Mouse (Mus musculus) MEL (cell line): ENCODE data around the gene Galnt6.
A peak's percentile ranks its signal among the peaks of the same experiment; 100 is the strongest.
"Not testable (repeated sequence)": the region's sequence is repeated elsewhere in the genome, so short reads cannot be mapped to it uniquely, and the experiment has no call there.

Experiments
- BHLHE40 ChIP-seq: IDR thresholded peaks from 2 replicates; pipeline ENCODE4 v1.6.1; 2012; ENCODE audit warnings: low read depth, mild to moderate bottlenecking, inconsistent platforms, low read length, improper control_type of control experiment, borderline replicate concordance
- CHD2 ChIP-seq: IDR thresholded peaks from 2 replicates; pipeline ENCODE4 v1.6.1; 2011; ENCODE audit warnings: low read length, improper control_type of control experiment
- CTCF ChIP-seq, 3 experiments: IDR thresholded peaks in 2 of 3; conservative IDR thresholded peaks in 1 of 3; 2 replicates each; pipeline ENCODE4 v1.5.1; 2011 to 2012; ENCODE audit warnings: low read length in 3 of 3, low read depth in 2 of 3, mild to moderate bottlenecking in 2 of 3, improper control_type of control experiment in 1 of 3, inconsistent platforms in 1 of 3, mixed read lengths in 1 of 3, moderate library complexity in 1 of 3; ENCODE audit not compliant: control insufficient read depth in 1 of 3, insufficient read depth in 1 of 3, poor library complexity in 1 of 3, severe bottlenecking in 1 of 3
- EP300 ChIP-seq, 2 experiments: IDR thresholded peaks; 2 replicates each; pipeline ENCODE4 v1.6.1; 2011; ENCODE audit warnings: improper control_type of control experiment in 2 of 2, low read length in 2 of 2, low read depth in 1 of 2, mild to moderate bottlenecking in 1 of 2
- MAFK ChIP-seq: IDR thresholded peaks from 2 replicates; pipeline ENCODE4 v1.6.1; 2011; ENCODE audit warnings: low read depth, mild to moderate bottlenecking, low read length, improper control_type of control experiment, borderline replicate concordance
- MAX ChIP-seq: IDR thresholded peaks from 2 replicates; pipeline ENCODE4 v1.6.1; 2011; ENCODE audit warnings: low read length, improper control_type of control experiment
- MEF2A ChIP-seq: IDR thresholded peaks from 2 replicates; pipeline ENCODE4 v1.6.1; 2014; ENCODE audit warnings: low read depth, mild to moderate bottlenecking, inconsistent platforms, low read length, improper control_type of control experiment; ENCODE audit not compliant: poor library complexity, insufficient replicate concordance, severe bottlenecking; ENCODE audit errors: extremely low read depth
- MXI1 ChIP-seq: IDR thresholded peaks from 2 replicates; pipeline ENCODE4 v1.6.1; 2011; ENCODE audit warnings: mild to moderate bottlenecking, low read depth, low read length, improper control_type of control experiment
- POLR2A ChIP-seq, 2 experiments: IDR thresholded peaks; 2 replicates each; pipeline ENCODE4 v1.6.1; 2011 to 2012; ENCODE audit warnings: low read length in 2 of 2, mild to moderate bottlenecking in 2 of 2, control low read depth in 1 of 2, improper control_type of control experiment in 1 of 2, low read depth in 1 of 2, moderate library complexity in 1 of 2; ENCODE audit not compliant: control insufficient read depth in 1 of 2, insufficient read depth in 1 of 2, poor library complexity in 1 of 2
- POLR2AphosphoS2 ChIP-seq: IDR thresholded peaks from 2 replicates; pipeline ENCODE4 v1.6.1; 2011; ENCODE audit warnings: low read length, improper control_type of control experiment
- ZNF384 ChIP-seq: IDR thresholded peaks from 2 replicates; pipeline ENCODE4 v1.6.1; 2012; ENCODE audit warnings: low read depth, mild to moderate bottlenecking, inconsistent platforms, low read length, improper control_type of control experiment

DNA sequence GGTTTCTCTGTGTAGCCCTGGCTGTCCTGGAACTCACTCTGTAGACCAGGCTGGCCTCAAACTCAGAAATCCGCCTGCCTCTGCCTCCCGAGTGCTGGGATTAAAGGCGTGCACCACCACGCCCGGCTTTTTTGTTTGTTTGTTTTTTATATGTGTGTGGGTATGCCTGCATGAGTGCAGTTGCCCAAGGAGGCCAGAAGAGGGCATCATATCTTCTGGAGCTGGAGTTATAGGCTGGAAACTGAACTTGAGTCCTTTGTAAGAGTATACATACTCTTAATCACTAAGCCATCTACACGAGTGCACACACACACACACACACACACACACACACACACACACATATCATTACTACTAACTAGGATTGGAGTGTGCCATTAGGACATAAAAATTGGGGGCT, 44.7 kb upstream of the Galnt6 start:
- TF ChIP-seq EP300 (IDR thresholded peaks at IDR 0.05; ENCODE audit: low read depth in 1 of 2, low read length in 2 of 2); CHD2; MAX; POLR2AphosphoS2; POLR2A (IDR thresholded peaks at IDR 0.05; ENCODE audit: control insufficient read depth in 1 of 2, insufficient read depth in 1 of 2, low read depth in 1 of 2, low read length in 2 of 2, poor library complexity in 1 of 2); MAFK; ZNF384; BHLHE40; MXI1; MEF2A: not testable (repeated sequence)
- peak in 2 of 3 experiments; percentile 28 to 31; a peak in 4 of 6 replicates for TF ChIP-seq CTCF (IDR thresholded peaks at IDR 0.05 in 2 of 3, conservative IDR thresholded peaks at IDR 0.05 in 1 of 3; ENCODE audit: control insufficient read depth in 1 of 3, insufficient read depth in 1 of 3, low read depth in 2 of 3, low read length in 3 of 3, poor library complexity in 1 of 3, severe bottlenecking in 1 of 3)
